Mouse (Mus musculus) cortical plate, adult 2 months (tissue): ENCODE results near the gene Duxbl2.
"Not testable (repeated sequence)": the region's sequence is repeated elsewhere in the genome, so short reads cannot be mapped to it uniquely, and the experiment has no call there.

Source experiments
- CTCF ChIP-seq: fragments of 200-500 bp; IDR thresholded peaks from 2 replicates; pipeline ENCODE4 v1.5.1; 2011; ENCODE audit warnings: mild to moderate bottlenecking, control low read depth, low read length; ENCODE audit not compliant: insufficient read depth; ENCODE audit errors: extremely low read depth
- POLR2A ChIP-seq: fragments of 200-500 bp; IDR thresholded peaks from 2 replicates; pipeline ENCODE4 v1.6.1; 2011; ENCODE audit warnings: mild to moderate bottlenecking, low read length, control low read depth; ENCODE audit not compliant: insufficient read depth; ENCODE audit errors: extremely low read depth

DNA sequence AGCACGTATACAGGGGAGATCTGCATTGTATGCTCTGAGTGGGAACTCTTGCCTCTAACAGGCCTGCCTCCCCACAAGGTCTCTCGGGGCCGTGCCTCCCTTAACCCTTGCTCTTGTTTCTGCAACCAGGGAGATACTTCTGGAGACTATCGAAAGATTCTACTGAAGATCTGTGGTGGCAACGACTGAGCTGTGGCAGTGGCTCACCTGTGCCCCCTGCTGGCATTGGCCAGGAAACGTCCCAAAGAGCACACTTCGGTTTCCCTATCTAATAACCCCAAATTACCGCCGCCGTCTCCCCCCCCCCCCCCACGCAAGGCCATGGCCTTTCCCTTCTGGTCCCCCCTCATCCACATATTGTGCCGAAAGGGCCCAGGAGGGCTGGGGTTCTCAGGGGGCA is 47.1 kb downstream of the Duxbl2 start:
- TF ChIP-seq CTCF, POLR2A: not testable (repeated sequence)
